Mouse (Mus musculus) limb, embryonic 15.5 days (tissue): Measurements from ENCODE around the gene Dthd1. TPM values are rescaled to one million over a fixed set of nuclear protein-coding genes. Genes with fewer than 3 reads are reported as not detected.

Experiments
- ATAC-seq: fragments of 200-750 bp; cut with Nextera tagmentation; 2 replicates; pipeline ENCODE4 v1.8.0; 2017; ENCODE audit warnings: low read depth, moderate TSS enrichment; ENCODE audit not compliant: insufficient number of reproducible peaks, low FRiP score, low TSS enrichment
- H3K27ac ChIP-seq: fragments of 300-500 bp; sonication (generic); 2 replicates; pipeline ENCODE4 v1.5.1; 2015; ENCODE audit warnings: moderate library complexity, mild to moderate bottlenecking, inconsistent platforms
- H3K27me3 ChIP-seq: fragments of 300-500 bp; sonication (generic); 2 replicates; pipeline ENCODE4 v1.6.1; 2015; ENCODE audit warnings: inconsistent platforms
- H3K36me3 ChIP-seq: fragments of 300-500 bp; sonication (generic); 2 replicates; pipeline ENCODE4 v1.6.1; 2015; ENCODE audit warnings: inconsistent platforms
- H3K4me1 ChIP-seq: fragments of 300-500 bp; sonication (generic); 2 replicates; pipeline ENCODE4 v1.6.1; 2015; ENCODE audit warnings: inconsistent platforms
- H3K4me2 ChIP-seq: fragments of 300-500 bp; sonication (generic); 2 replicates; pipeline ENCODE4 v1.6.1; 2015; ENCODE audit warnings: mild to moderate bottlenecking, inconsistent platforms
- H3K4me3 ChIP-seq: fragments of 300-500 bp; sonication (generic); 2 replicates; pipeline ENCODE4 v1.5.1; 2015; ENCODE audit warnings: mild to moderate bottlenecking, inconsistent platforms
- H3K9ac ChIP-seq: fragments of 300-500 bp; sonication (generic); 2 replicates; pipeline ENCODE4 v1.6.1; 2015; ENCODE audit warnings: inconsistent platforms
- H3K9me3 ChIP-seq: fragments of 300-500 bp; sonication (generic); 2 replicates; pipeline ENCODE4 v1.6.1; 2016; ENCODE audit warnings: inconsistent platforms
- WGBS: fragments of 180-500 bp; shearing (Covaris S2); methylation state at CpG from one replicate; pipeline ENCODE4 v1.1.7; 2015; 5-methylcytosine and 5-hydroxymethylcytosine counted together
- polyA plus RNA-seq: library from polyadenylated mRNA; unstranded; fragments of >200 nt; fragmentation: Nextera tagmentation; extraction: Ambion mirVana; gene quantifications from 2 replicates; pipeline ENCODE4 v1.2.1, GENCODE M21; 2015

Gene Dthd1
- polyA plus RNA-seq, 1 experiment from 2014 or later = not detected

GRCm38 (mm10) chr5:62815741-62816140 is 2.1 kb downstream of the Dthd1 start:
- ATAC-seq = no peak
- no peak overlapping the region for H3K9ac ChIP-seq
- WGBS = 55% methylated on average over 1 of the region's 1 CpGs
- no peaks in the 10 kb centered on the region for H3K4me1 ChIP-seq
- H3K36me3 ChIP-seq = no peaks in the 10 kb centered on the region
- no peak overlapping the region for H3K4me3 ChIP-seq
- no peaks in the 10 kb centered on the region for H3K27me3 ChIP-seq
- no peak overlapping the region for H3K4me2 ChIP-seq
- no peak overlapping the region for H3K27ac ChIP-seq
- no peaks in the 10 kb centered on the region for H3K9me3 ChIP-seq

- no peak overlapping the region for H3K27ac ChIP-seq
- ATAC-seq = no peak
These were observed 5.9 kb downstream of the Dthd1 start for GRCm38 (mm10) chr5:62819567-62819966.

GRCm38 (mm10) chr5:62820363-62821271 is 7.0 kb downstream of the Dthd1 start:
- Histone ChIP-seq H3K9ac (no peak overlapping the region), H3K36me3 (no peaks in the 10 kb centered on the region), H3K4me3 (no peak overlapping the region), H3K27me3 (no peaks in the 10 kb centered on the region), H3K4me2 (no peak overlapping the region), H3K9me3 (no peaks in the 10 kb centered on the region), H3K4me1 (no peaks in the 10 kb centered on the region), H3K27ac (no peak overlapping the region)
- no peak for ATAC-seq
- 65% methylated on average over 8 of the region's 8 CpGs for WGBS

More at GRCm38 (mm10) chr5:62819567-62819966, 5.9 kb downstream of the Dthd1 start:
- no peaks in the 10 kb centered on the region for H3K9me3 ChIP-seq
- H3K4me1 ChIP-seq = no peaks in the 10 kb centered on the region
- no peak overlapping the region for H3K4me2 ChIP-seq
- H3K9ac ChIP-seq = no peak overlapping the region
- no peak overlapping the region for H3K4me3 ChIP-seq
- 74% methylated on average over 2 of the region's 2 CpGs for WGBS
- H3K27me3 ChIP-seq = no peaks in the 10 kb centered on the region
- H3K36me3 ChIP-seq = no peaks in the 10 kb centered on the region

- Histone ChIP-seq H3K9ac (no peak overlapping the region), H3K4me3 (no peak overlapping the region), H3K27ac (no peak overlapping the region), H3K4me2 (no peak overlapping the region), H3K4me1 (no peaks in the 10 kb centered on the region), H3K27me3 (no peaks in the 10 kb centered on the region), H3K9me3 (no peaks in the 10 kb centered on the region), H3K36me3 (no peaks in the 10 kb centered on the region)
- ATAC-seq = no peak
- WGBS = 91% methylated on average over 3 of the region's 3 CpGs
These were observed 29.5 kb downstream of the Dthd1 start for GRCm38 (mm10) chr5:62842955-62843730.

GRCm38 (mm10) chr5:62846571-62847131 is 33.0 kb downstream of the Dthd1 start:
- no peak for ATAC-seq
- Histone ChIP-seq H3K27me3 (no peaks in the 10 kb centered on the region), H3K4me2 (no peak overlapping the region), H3K4me3 (no peak overlapping the region), H3K4me1 (no peaks in the 10 kb centered on the region), H3K27ac (no peak overlapping the region), H3K36me3 (no peaks in the 10 kb centered on the region), H3K9me3 (no peaks in the 10 kb centered on the region), H3K9ac (no peak overlapping the region)
- 84% methylated on average over 6 of the region's 6 CpGs for WGBS

GRCm38 (mm10) chr5:62851337-62851736 is 37.7 kb downstream of the Dthd1 start:
- Histone ChIP-seq H3K9me3 (no peaks in the 10 kb centered on the region), H3K4me2 (no peak overlapping the region), H3K4me3 (no peak overlapping the region), H3K27me3 (no peaks in the 10 kb centered on the region), H3K9ac (no peak overlapping the region), H3K27ac (no peak overlapping the region), H3K4me1 (no peaks in the 10 kb centered on the region), H3K36me3 (no peaks in the 10 kb centered on the region)
- no peak for ATAC-seq
- 62% methylated on average over 2 of the region's 2 CpGs for WGBS

GRCm38 (mm10) chr5:62854361-62854844 is 40.8 kb downstream of the Dthd1 start:
- H3K36me3 ChIP-seq = no peaks in the 10 kb centered on the region
- H3K4me1 ChIP-seq = no peaks in the 10 kb centered on the region

GRCm38 (mm10) chr5:62857502-62857901 is 43.9 kb downstream of the Dthd1 start:
- 61% methylated on average over 1 of the region's 1 CpGs for WGBS
- H3K9me3 ChIP-seq = no peaks in the 10 kb centered on the region
- ATAC-seq = no peak

More at GRCm38 (mm10) chr5:62854361-62854844, 40.8 kb downstream of the Dthd1 start:
- Histone ChIP-seq H3K27me3 (no peaks in the 10 kb centered on the region), H3K4me2 (no peak overlapping the region), H3K9ac (no peak overlapping the region), H3K9me3 (no peaks in the 10 kb centered on the region), H3K4me3 (no peak overlapping the region), H3K27ac (no peak overlapping the region)
- WGBS = 80% methylated on average over 4 of the region's 4 CpGs
- ATAC-seq = no peak

GRCm38 (mm10) chr5:62858282-62858681 is 44.7 kb downstream of the Dthd1 start:
- Histone ChIP-seq H3K27me3 (no peaks in the 10 kb centered on the region), H3K4me3 (no peak overlapping the region), H3K9me3 (no peaks in the 10 kb centered on the region), H3K4me1 (no peaks in the 10 kb centered on the region), H3K27ac (no peak overlapping the region), H3K9ac (no peak overlapping the region), H3K4me2 (no peak overlapping the region), H3K36me3 (no peaks in the 10 kb centered on the region)
- ATAC-seq = no peak
- WGBS = 74% methylated on average over 2 of the region's 2 CpGs

More at GRCm38 (mm10) chr5:62857502-62857901, 43.9 kb downstream of the Dthd1 start:
- H3K9ac ChIP-seq = no peak overlapping the region
- H3K27me3 ChIP-seq = no peaks in the 10 kb centered on the region
- no peaks in the 10 kb centered on the region for H3K36me3 ChIP-seq
- no peak overlapping the region for H3K4me3 ChIP-seq
- H3K4me1 ChIP-seq = no peaks in the 10 kb centered on the region
- no peak overlapping the region for H3K4me2 ChIP-seq
- no peak overlapping the region for H3K27ac ChIP-seq

- H3K27me3 ChIP-seq = no peaks in the 10 kb centered on the region
- H3K4me1 ChIP-seq = no peaks in the 10 kb centered on the region
- ATAC-seq = no peak
These were observed 50.7 kb downstream of the Dthd1 start for GRCm38 (mm10) chr5:62864348-62864747.

GRCm38 (mm10) chr5:62867003-62867402 is 53.4 kb downstream of the Dthd1 start:
- no peak for ATAC-seq
- H3K27me3 ChIP-seq = no peaks in the 10 kb centered on the region
- H3K4me1 ChIP-seq = no peaks in the 10 kb centered on the region
- H3K36me3 ChIP-seq = no peaks in the 10 kb centered on the region
- no peak overlapping the region for H3K27ac ChIP-seq
- H3K9ac ChIP-seq = no peak overlapping the region
- H3K4me2 ChIP-seq = no peak overlapping the region
- H3K9me3 ChIP-seq = no peaks in the 10 kb centered on the region
- no peak overlapping the region for H3K4me3 ChIP-seq

More at GRCm38 (mm10) chr5:62864348-62864747, 50.7 kb downstream of the Dthd1 start:
- Histone ChIP-seq H3K9ac (no peak overlapping the region), H3K27ac (no peak overlapping the region), H3K4me2 (no peak overlapping the region), H3K36me3 (no peaks in the 10 kb centered on the region), H3K9me3 (no peaks in the 10 kb centered on the region), H3K4me3 (no peak overlapping the region)
- 82% methylated on average over 3 of the region's 3 CpGs for WGBS
